Mouse (Mus musculus): ENCODE data around the gene Sprr2a3.
"Not testable (repeated sequence)": the region's sequence is repeated elsewhere in the genome, so short reads cannot be mapped to it uniquely, and the experiment has no call there.

Gene Sprr2a3

GRCm38 (mm10) chr3:92285101-92285500 lies at the start of gene Sprr2a3:
Gene Sprr2a3 (plus strand): TSS chr3:92285417.
- DNase-seq = not testable (repeated sequence)

- not testable (repeated sequence) for DNase-seq
Observed at GRCm38 (mm10) chr3:92236463-92237189, 48.6 kb upstream of the Sprr2a3 start.

- DNase-seq = not testable (repeated sequence)
Observed at GRCm38 (mm10) chr3:92238736-92239135, 46.5 kb upstream of the Sprr2a3 start.

GRCm38 (mm10) chr3:92239197-92239596 lies 46.0 kb upstream of the Sprr2a3 start:
- not testable (repeated sequence) for DNase-seq

GRCm38 (mm10) chr3:92244833-92245232 lies 40.4 kb upstream of the Sprr2a3 start:
- not testable (repeated sequence) for DNase-seq

GRCm38 (mm10) chr3:92246245-92246644 lies 39.0 kb upstream of the Sprr2a3 start:
- DNase-seq = not testable (repeated sequence)

GRCm38 (mm10) chr3:92248494-92248893 lies 36.7 kb upstream of the Sprr2a3 start:
- DNase-seq = not testable (repeated sequence)

- DNase-seq = not testable (repeated sequence)
Observed at GRCm38 (mm10) chr3:92250450-92250849, 34.8 kb upstream of the Sprr2a3 start.

- DNase-seq = not testable (repeated sequence)
Observed at GRCm38 (mm10) chr3:92253860-92254259, 31.4 kb upstream of the Sprr2a3 start.

GRCm38 (mm10) chr3:92258526-92258925 lies 26.7 kb upstream of the Sprr2a3 start:
- not testable (repeated sequence) for DNase-seq

GRCm38 (mm10) chr3:92263462-92263861 lies 21.8 kb upstream of the Sprr2a3 start:
- not testable (repeated sequence) for DNase-seq

GRCm38 (mm10) chr3:92271414-92271985 lies 13.7 kb upstream of the Sprr2a3 start:
- not testable (repeated sequence) for DNase-seq

- DNase-seq = not testable (repeated sequence)
Observed at GRCm38 (mm10) chr3:92273504-92273903, 11.7 kb upstream of the Sprr2a3 start.

- not testable (repeated sequence) for DNase-seq
Observed at GRCm38 (mm10) chr3:92274018-92274417, 11.2 kb upstream of the Sprr2a3 start.

GRCm38 (mm10) chr3:92279663-92280062 lies 5.6 kb upstream of the Sprr2a3 start:
- DNase-seq = not testable (repeated sequence)

- DNase-seq = not testable (repeated sequence)
Observed at GRCm38 (mm10) chr3:92280963-92281606, 4.1 kb upstream of the Sprr2a3 start.

GRCm38 (mm10) chr3:92288489-92288888 lies 3.3 kb downstream of the Sprr2a3 start:
- not testable (repeated sequence) for DNase-seq

- DNase-seq = no peak
Observed at GRCm38 (mm10) chr3:92307406-92307805, 22.2 kb downstream of the Sprr2a3 start.

- no peak for DNase-seq
Observed at GRCm38 (mm10) chr3:92316320-92316719, 31.1 kb downstream of the Sprr2a3 start, which contains the start of gene Sprr2b. Gene Sprr2b (plus strand): TSS chr3:92316620.

GRCm38 (mm10) chr3:92317384-92317783 lies 32.2 kb downstream of the Sprr2a3 start:
- no peak for DNase-seq

- DNase-seq = no peak
Observed at GRCm38 (mm10) chr3:92336278-92336677, 51.1 kb downstream of the Sprr2a3 start.

- no peak for DNase-seq
Observed at GRCm38 (mm10) chr3:92338840-92339239, 53.6 kb downstream of the Sprr2a3 start, which contains the start of gene Sprr2d. Gene Sprr2d (plus strand): TSS chr3:92339140.
